Mouse (Mus musculus) testis, postnatal 14 days (tissue): ENCODE measurements at regions not wholly inside any gene's neighbourhood (a gene's known extent, or its start where the extent isn't known, plus 50 kb on each side); places are given as distances from the start of the nearest gene placed in this dataset.
"Not testable (repeated sequence)": the region's sequence is repeated elsewhere in the genome, so short reads cannot be mapped to it uniquely, and the experiment has no call there.

ENCODE experiments used
- DNase-seq: peaks from one replicate; pipeline ENCODE4 v3.0.0; 2021; ENCODE audit warnings: low spot score

DNA sequence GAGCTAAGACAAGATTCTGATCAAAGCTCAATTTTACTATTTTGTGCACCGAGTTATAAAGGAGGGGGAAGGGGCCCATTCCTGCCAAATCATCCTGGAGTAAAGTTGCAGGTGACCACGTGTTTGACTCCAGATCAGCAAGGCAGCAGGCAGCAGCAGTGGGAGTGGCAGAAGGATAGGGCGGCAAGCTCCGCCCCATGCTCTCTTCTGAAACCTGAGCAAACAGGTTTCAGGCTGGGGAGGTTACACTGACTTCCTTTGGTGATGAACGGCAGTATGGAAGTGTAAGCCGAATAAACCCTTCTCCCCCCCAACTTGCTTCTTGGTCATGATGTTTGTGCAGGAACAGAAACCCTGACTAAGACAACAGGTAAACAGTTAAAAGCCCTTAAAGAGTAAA is 479.0 kb downstream of the Inhba start:
- not testable (repeated sequence) for DNase-seq

DNA sequence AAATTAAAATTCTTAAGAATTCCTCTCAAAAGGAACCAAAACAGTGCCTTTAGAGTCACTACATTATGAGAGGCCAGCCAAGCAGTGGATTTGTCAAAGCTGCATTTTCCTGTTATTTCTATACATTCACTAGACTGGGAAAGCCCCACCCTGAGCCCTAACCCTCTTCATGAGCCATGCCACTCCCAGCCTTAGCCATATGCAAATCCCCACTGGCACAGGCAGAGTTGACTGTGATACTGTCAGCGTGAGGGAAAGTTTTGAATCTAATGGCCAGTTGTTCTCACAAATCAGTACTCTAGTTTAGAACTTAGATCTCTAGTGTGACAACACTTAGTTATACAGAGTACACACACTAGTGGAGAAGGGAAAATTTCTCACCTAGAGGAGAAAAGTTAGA is 486.4 kb downstream of the Inhba start:
- no peak for DNase-seq

DNA sequence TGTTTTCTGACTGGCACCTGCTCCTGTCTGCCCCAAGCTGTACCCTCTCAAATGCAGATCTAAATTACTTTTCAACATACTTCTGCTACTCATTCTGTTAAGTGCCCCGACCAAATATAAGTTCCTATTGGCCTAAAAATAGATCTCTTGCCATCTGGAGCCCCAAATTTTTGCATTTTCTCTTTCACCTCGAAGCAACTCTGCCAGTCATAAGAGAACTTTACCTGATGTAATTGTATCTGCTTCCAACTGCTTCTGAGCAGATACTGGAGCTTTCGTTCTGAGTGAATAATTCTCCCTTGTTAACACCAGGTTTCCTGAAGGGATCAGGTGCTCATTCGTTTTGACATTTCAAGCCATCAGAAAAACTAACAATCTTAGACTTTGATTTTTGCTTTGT is 501.2 kb downstream of the Inhba start:
- no peak for DNase-seq

DNA sequence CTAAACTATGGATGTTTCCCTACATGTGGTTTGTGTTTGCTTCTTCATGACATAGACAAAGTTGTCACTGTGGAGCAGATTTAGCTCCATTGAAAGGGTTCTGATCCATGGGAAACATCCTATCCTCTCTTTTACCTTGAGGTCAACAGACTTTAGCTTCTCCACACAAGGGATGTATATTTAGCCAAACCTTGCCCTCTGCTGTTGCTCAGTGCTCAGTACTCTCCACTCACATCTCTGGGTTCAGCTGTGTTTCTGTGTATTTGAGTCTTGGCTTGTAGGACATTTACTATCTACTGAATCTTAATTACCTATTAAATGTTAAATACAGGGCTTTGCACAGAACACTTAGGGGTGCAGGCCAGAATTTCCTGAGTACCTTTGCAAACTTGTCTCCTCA is 503.5 kb downstream of the Inhba start:
- DNase-seq = no peak

DNA sequence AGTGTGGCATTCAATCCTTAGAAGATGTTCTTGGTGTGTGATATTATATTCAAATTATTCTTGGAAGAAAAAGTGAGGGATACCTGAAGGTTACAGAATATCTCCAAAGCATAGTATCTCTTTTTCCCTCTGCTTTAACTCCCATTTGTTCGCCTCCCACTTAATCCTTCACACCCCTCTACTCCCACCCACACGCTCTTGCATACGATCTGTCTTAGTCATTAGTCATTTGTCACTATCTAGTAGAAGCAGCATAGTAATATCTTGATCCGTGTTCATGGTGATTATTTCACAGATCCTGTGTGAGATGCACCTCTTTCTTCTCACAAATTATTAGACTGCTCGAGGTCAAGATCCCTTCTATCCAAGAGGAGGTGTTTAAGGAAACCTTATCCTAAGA is 517.4 kb downstream of the Inhba start:
- no peak for DNase-seq

DNA sequence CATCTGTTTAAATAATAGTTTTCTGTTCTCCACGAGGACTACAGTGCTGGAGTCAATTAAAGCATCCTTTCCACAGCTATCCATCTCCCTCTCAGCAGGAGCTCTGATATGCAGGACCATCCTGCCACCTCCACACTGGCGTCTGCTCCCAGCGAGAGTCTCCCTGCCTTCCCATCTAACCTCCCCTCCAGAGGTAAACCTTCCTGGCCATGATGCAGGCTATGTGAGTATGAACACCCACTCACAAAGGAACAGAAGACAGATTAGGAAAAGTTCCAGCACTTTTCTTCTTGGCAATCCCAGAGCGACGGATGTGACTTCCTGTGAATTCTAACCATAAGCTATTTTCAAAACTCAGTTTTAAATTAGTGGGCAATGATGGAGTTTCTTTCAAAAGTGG is 532.1 kb downstream of the Inhba start:
- DNase-seq = no peak

DNA sequence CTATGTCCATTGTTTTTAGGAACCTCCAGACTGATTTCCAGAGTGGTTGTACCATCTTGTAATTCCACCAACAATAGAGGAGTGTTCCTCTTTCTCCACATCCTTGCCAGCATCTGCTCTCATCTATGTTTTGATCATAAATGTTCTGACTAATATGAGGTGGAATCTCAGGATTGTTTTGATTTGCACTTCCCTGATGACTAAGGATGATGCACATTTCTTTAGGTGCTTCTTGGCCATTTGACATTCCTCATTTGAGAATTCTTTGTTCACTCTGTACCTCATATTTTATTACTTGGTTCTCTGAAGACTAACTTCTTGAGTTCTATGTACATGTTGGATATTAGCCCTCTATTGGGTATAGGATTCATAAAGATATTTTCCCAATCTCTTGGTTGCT is 538.4 kb downstream of the Inhba start:
- no peak for DNase-seq

DNA sequence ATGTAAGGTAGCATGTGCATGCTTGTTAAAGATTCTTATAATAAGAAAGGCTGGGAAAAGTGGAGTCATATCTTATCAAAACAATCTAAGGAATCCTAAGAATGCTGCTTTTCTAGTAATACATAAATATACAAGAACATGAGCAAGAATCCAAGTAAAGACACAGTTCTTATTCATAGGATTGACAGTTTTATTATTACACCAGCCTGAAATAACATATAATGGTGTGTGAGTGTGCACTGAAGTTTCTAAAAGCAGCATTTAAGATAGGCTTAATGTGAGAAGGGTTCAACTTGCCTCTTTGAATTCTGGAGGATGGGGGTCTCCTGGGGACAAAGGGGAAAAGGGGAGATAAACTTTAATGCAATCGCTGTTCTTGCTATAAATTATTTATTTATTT is 553.3 kb downstream of the Inhba start:
- DNase-seq = no peak

DNA sequence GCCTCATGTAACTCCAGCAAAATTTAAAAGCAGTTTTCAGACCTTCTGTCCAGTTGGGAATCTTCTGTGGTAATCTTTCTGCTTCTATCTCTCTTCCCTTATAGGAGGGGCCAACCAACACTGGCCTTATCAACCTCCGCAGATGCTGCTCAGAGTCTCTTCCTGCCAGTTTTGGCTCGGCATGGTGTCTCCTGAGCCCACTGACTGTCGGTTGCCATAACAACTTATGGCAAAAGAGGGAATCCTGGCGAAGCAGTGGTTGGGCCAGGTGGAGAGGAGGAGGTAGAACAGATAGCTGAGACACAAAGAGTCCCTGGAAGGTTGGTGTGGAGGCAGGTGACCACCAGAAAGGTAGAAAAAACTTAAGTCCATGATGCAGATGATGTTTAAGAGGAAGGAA is 562.4 kb downstream of the Inhba start:
- no peak for DNase-seq

DNA sequence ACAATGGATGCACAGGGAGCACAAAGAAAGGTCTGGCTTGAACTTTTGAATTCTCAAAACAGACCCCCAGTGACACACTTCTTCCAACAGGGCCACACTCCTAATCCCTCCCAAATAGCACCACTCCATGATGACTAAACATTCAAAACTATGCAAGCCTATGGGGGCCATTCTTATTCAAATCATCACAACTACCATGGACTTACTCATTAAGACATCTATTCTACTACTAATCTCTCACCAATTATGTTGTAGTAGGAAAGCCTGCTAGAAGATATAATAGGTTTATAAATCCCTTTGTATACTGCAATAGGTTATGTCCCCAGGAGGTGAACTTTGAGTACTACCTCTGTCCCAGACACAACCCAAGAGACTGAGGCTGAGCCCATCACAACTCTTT is 574.6 kb downstream of the Inhba start:
- DNase-seq = no peak

DNA sequence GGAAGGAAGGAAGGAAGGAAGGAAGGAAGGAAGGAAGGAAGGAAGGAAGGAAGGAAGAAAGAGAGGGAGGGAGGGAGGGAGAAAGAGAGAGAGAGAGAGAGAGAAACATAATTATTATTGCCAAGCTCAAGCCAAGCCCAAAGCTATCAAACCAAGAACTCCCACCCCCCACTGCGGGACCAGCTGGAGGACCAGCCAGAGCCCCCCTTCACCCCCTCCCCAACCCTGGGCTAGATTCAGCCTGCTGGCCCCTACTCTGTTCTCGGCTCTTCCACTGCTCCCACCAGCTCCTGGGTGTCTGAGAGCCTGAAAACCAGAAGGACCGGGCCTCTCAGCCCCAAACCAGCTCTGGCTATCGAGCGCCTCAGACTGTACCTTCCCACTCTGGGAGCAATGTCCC is 608.1 kb downstream of the Inhba start:
- DNase-seq = no peak

DNA sequence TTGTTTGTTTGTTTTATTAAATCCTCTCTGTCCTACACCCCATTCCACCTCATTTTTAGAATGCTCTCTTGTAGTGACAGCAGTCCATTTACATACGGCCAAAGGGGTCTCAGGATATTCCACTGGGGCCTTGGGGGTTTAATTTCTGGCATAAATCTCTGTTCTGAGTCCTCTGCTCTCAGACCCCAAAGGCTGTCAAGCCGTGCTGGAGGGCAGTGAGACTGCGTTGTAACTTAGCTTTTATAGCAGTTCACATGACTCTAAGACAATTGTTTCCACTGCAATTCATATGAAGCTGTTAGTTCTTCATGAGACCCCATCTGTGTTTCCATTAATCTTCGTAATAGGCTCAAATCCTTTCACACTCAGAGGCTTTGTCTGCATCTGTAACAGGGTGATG is 614.9 kb downstream of the Inhba start:
- no peak for DNase-seq

DNA sequence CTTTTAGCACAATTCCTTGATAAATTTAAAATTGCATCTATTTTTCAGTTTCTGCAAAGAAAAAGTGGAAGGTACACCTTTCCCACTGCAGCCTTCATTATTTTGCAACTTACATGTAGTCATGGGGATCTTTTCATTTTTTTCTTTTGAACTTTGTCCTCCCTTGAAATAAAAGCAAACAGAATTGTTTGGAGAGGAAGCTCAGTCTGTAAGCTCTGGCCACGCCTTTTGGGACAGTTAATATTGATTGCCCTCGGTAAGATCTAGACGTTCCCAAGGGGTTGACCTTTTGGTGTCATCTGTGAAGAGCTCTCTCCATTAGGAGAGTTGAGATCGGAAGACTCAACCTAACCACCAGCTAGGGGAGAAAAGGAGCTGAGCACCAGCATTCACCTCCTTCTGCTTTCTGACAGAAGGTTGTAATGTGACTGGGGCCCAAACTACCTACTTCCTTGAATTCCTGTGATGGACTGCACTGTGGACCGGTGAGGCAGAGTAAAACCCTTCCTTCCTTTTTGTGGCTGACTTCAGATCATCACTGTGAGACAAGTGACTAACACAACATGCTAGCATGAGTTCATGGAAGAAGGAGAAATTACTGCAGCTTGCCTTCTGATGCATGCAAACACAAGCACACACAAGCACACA is 621.9 kb downstream of the Inhba start:
- no peak for DNase-seq

DNA sequence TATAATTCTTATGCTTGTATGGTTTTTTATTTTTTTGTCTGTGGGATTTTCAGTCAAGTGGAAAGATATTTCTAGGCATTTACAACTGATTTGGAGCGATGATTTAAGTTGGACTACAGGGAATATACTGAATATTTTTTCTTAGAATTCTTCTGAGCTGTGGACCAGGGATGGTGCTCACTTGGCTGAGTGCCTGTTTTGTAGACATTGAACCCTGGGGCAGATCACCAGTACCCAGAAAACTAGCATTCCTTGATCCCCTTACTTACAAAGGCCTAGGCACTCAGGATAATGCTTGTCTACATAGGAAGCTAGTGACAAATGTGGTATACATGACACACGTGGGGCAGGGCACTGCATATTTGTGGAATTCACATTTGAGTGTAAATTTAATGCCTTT is 624.6 kb downstream of the Inhba start:
- DNase-seq = no peak

DNA sequence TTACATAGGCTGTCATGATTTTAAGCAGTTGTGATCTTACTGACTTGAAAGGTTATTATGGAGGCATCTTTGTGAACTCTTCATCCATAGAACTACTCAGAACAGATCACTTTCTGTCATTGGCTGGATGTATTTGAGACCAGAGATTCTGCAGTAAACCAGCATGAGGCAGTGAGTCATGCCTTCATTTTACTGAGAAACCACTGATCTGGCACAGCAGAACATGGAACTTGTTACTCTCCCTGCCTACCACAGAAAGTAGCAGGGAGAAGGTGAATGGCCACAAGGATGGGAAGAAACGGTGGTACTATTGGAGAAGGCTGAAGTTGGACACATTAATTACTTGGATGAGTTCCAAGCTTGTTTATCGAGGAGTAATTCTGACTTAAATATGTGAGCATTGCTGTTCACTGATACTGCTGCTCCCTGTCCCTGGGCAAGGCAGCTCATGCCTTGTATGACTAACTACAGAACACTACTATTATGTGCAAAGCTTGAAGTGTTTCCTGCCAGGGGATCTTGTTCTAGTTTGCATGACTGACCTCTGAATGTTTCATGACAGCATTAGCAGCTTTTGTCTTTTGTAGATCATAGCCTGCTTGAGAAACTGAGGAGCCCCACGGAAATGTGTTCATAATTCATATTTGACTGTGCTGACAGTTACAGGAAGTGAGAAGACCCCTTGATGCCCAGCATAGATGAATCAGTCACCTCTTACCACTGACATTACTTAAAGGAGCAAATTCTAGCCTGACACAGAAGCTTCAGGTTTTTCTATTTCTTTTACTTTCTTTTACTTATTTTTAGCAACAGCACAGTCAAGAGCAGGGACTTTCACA is 630.2 kb downstream of the Inhba start:
- no peak for DNase-seq

DNA sequence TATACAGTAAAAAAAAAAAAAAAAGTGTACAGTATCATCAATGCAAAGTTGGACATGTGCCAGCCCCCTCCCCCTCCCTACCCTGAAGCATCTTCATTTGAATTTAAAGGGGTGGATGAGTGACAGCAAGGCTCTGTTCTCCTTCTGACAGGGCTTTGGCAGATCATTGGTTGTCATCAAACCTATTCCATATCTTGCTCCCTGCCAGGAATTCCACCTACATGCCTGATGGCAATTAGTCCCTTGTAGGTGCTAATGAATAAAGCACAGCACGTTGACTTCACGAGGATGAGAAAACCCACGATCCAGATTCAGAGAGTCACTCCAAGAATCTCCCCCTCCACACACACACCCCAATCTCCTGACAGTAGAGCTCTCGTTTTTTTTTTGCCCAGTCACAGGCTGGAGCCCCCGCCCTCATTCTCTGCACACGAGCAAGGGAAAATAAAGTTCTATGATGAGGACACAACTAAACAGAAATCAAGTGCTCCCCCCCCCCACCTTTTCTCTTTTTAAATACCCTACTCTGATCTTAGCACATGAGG is 630.9 kb downstream of the Inhba start:
- DNase-seq = no peak

DNA sequence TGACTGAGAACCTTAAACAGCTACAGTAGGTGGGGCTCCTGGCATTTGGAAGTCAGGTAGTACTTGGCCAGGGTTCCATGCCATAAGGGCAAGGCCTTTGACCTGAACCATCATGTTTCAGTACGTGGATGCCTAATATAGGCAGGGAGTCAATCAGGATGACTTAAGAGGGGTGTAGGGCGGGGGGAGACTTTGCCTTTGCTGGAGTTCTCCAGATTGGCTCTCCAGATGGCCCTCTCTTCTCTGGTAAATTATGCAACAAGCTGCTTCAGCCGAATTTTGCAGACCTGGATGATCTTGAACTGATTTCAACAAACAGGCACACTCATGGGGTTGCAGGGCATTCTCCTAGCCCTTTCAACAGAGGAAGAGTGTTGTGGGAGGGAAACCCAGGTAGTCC is 633.7 kb downstream of the Inhba start:
- no peak for DNase-seq

DNA sequence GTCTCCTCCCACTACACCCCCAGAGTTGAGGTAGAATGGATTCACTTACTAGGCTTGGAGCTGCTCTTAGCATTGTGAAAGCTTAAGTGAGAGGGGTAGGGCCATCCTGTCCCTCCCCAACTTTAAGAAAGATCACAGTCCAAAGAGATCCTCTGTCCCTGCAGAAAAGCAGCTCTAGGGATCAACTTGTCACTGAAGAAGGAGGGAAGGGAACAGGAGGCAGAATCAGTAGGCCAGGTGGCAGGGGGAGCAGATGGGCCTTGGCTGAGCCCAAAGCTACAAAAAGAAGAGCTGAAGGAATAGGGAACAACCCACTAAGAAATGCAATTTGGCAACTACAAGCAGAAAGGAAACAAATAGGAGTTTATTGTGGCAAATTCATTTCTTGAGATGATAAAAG is 634.4 kb downstream of the Inhba start:
- DNase-seq = no peak

DNA sequence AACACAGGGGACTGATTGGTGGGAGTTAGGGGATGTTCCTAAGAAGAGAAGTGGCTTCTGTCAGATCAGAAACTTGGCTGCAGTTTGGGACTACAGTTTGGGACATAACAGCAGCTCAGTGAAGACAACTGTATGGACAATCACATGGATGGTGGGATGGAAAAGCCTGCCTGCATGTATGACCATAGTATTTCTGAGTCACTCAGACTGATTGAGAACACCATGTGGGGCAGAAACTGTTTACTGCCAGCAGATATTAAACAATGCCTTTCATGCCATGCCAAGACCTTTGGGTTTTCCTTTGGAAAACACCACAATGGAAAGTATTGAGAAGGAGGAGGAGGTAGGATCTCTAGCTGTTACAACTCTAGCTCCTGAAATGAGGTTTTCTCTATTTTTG is 635.0 kb downstream of the Inhba start:
- DNase-seq = no peak

DNA sequence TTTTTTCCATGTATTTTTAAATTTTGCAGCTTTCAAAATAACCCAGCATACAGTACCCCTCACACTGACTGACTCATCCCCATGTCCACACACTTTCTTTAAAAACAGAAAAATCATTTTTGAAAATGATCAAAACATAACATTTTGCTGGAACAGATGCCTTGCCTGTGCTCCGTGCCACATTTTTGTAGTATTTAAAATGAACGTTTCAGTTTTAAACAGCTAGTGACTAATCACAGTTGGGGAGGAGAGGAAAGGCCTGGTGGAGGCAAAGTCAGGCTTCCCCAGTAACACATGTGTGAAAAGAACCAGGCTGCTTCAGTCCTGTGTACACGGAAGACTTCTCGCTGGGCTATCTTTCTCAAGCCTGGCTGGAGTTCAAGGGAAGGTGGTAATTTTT is 644.5 kb downstream of the Inhba start:
- DNase-seq = no peak

DNA sequence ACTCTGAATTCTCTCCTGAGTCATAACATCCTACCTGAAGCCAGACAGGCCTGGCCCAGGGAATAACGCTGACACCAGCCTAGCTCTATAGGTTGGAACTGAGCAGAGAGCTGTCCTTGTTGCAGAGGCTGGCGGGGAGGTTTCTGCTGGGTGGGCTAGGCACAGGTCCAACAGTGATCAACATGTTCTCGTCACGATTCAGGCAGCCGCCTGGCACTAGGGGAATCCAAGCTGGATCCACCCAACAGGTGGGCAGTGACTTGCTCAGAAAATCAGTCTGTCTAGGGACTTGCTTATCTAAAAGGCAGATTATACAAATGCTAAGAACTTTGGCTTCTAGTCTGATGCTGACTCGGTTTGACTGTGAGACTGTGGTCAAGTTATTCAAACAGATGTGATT is 648.2 kb downstream of the Inhba start:
- no peak for DNase-seq

DNA sequence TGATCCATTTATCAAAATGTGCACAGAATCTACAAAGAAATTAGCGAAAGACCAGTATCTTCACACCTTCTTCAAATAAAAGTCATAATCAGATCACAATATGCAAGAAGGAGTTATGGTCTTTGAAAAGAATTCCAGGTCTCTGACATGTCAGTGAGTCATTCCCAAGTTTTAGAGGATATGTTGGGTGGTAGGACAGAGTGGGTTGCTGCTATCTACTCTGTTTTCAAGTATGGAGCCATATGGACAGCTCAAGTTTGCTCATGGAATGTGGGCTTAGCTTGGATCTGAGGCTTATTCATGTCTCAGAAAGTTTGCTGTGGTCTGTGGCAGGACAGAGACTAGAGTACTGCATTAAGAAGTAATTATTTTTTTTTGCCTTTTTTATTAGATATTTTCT is 657.0 kb downstream of the Inhba start:
- no peak for DNase-seq

DNA sequence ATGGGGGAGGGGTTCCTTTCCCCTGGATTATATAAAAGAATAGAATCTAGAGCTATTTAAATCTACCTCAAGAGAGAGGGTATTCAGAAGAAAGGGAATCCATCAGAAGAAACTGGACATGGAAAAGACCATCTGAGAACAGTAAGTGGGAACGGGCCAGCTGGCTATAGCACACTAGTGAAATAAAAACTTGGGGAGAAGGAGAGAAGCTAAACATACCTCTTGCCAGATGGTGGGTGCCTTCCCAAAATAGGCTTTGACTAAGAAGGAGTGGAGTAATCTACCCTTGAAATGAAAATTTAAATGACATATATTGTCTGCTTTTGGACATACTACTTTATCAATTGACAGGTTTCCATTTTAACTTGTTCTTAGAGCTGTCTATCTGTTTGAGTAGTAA is 657.6 kb downstream of the Inhba start:
- DNase-seq = no peak
